Mouse (Mus musculus) frontal cortex, postnatal 10 days (tissue): Measurements from ENCODE around the gene Ikzf4.
"Not testable (repeated sequence)": the region's sequence is repeated elsewhere in the genome, so short reads cannot be mapped to it uniquely, and the experiment has no call there.

ENCODE experiments used
- DNase-seq, 2 experiments: peaks; one replicate each; pipeline ENCODE4 v3.0.0; 2022; ENCODE audit warnings: low spot score in 2 of 2, mixed read lengths in 1 of 2

Ikzf4 gene

DNA sequence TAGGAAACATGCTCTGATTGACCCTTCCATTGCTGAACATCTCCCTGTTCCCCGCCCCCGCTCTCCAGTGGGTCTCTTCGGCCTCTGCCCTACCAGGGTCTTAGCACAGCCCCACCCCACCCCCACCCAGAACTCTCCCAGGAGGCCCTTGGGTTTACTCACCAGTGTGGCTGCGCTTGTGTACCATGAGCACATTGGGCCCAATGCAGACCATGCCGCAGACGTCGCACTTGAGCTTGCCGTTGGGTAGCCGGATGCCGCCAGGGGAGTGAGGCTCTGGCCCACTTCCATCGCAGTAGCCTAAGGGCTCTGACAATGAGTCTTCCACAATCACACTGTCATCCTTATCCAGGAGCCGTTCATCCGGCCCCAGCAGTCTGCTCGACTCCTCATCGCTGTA lies 4.9 kb downstream of the Ikzf4 start:
- DNase-seq, result no peak

DNA sequence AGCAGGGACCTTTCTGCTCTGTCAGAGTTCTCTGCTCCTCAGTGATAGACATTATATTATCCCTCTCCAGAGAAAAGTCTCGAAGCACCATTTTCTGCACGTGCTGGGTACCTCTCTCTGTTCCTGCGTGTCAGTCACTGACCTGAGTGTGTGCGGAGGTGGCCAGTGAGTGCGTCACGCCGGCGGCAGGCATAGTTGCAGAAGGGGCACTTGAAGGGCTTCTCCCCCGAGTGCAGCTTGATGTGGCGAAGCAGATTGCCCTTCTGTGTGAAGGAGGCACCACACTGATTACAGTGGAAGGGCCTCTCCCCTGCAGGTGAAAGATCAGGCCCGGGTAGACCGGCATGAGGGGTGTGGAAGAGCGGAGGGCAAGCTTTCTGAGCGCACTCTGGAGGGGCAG lies 5.8 kb downstream of the Ikzf4 start:
- DNase-seq, result no peak

DNA sequence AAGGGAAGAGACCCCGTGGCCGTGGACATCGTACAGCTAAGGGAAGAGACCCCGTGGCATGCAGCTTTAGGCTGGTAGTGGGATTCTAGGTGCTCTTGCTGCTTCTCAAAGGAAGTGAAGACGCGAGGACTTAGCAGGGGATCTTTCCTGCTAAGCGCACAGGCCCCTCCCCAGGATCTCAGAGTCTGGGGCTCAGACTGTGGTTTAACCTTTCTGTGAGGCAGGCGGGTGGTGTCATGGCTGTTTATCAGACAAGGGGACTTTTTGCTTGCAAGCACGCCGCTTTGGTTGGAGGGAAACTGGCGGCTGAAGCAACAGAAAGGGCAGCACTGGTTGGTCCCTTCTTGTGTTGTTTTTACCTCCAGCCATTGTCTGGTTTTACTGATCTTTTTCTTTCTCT lies 8.8 kb downstream of the Ikzf4 start:
- no peak for DNase-seq

- DNase-seq, result no peak
Measured at GRCm38 (mm10) chr10:128636561-128636960, 9.2 kb downstream of the Ikzf4 start.

DNA sequence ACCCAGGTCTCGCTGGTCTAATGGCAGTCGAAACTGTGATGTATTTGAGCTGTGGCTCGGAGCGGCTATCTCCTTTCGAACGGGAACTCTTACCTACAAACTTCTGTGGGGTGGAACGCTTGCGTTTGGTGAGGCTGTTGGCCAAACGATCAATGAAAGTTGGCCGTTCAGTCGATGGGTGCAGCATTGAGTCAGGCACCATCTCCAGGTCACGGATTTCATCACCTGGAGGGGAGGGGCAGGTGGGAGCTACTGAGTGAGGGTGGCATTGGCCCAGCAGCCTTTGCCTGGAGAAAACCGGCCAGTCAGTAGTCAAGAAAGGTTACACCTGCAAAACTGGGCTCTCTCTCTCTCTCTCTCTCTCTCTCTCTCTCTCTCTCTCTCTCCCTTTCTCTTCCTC lies 10.1 kb downstream of the Ikzf4 start:
- no peak for DNase-seq

DNA sequence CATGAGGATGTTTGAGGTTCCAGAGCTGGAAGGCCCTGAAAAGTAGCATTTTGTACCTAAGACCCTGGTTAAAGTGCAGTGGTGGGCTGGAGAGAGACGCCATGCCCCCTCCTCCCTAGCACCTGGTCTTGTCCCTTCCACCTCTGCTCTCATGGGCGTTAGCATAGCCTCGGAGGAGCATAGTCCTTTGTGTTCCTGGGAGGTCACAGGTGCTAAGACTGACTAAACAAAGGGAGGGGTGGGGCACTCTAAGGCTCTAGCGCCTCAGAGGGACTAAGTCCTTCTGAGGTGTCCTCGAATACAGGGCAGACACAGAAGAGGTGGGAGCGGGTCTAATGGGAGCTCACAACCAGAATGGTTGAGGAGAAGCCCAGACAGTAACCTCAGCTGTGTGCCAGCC lies 14.2 kb downstream of the Ikzf4 start:
- DNase-seq, result no peak

GRCm38 (mm10) chr10:128630306-128630705 lies 15.5 kb downstream of the Ikzf4 start:
- not testable (repeated sequence) for DNase-seq

DNA sequence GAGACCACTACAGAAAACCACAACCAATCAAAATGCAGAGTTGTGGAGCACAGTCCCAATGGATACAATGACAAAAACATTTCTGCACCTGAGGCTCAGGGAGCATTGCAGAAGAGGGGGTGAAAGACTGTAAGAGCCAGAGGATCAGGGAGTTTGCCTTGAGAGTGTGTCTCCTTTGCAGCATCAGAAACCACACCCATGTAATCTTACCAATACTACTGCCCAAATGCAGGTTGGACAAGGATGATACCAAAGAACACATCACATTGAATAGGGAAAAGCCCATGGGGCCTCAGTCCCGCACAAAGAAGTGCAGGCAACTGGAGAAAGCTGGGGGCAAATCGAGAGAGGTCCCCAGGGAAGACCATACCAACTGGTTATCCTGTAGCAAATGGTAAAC lies 16.0 kb downstream of the Ikzf4 start:
- DNase-seq, result no peak

- DNase-seq, result no peak
Measured at GRCm38 (mm10) chr10:128627398-128628317, 18.1 kb downstream of the Ikzf4 start.

DNA sequence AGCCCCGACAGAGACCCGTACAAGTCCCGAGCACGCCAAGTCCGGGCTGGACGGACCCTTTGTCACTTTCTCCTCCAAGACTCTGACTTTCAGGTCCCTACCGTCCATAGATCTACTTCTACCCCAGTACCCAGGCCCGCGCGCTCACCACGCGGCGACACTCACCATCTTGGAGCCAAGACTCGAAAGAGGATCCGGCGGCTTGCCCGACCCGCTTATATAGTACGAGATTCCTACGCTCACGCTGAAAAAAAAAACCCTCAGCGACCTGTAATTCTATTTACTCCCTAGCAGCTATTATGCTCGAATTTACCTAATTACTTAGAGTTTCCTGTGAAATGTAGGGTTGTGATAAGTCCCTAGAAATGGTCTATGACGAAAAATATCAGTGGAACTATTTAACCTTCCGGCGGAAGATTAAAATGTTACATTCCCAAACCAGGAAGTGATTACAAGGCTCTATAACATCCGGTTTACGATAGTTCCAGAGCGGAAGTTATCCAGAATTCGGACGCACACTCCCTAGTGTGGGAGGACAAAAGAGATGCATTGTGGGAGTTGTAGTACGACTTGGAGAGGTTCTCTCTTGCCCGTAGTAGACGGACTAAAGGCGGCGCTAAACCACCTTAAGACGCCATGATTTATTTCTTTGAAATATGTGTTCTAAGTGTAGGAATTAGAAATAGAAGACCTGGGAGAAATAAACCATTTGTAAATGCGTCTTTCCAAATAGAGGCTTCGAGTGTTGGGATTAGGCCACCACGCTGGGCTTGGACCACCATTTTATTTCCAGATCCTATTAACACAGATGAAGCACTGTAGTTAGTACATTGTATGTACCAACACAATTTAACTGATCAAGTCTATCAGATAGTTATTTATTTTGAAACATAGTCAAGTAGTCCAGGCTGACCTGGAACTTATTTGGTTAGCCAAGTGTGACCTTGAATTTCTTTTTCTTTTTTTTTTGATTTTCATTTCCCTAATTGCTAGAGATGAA lies 19.2 kb downstream of the Ikzf4 start, which contains the start of gene Rps26:
Gene Rps26 (minus strand): TSS at position 437 of the 1,000 bp plus-strand sequence.
- DNase-seq, result peak; percentile 83 to 92

- DNase-seq, result no peak
Measured at GRCm38 (mm10) chr10:128625287-128625894, 20.4 kb downstream of the Ikzf4 start.

DNA sequence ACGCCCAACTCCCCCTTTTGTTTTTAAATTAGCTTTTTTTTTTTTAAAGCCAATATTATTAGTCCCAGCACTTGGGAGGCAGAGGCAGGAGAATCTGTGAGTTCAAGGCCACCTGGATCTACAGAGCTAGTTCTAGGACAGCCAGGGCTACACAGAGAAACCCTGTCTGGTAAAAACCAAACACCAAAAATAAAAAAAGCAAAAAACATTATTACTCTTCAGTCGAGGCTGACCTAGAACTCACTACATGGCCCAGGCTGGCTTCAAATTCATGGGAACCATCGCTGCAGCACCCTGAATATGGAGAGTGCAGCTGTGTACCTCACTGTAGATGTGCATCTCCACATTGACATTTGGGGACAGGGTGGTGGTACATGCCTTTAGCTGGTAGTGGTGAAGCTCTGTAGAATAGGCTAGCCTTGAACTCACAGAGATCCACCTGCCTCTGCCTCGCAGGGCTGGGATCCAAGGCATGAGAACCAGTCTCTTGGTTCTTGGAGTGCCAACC lies 22.6 kb downstream of the Ikzf4 start:
- not testable (repeated sequence) for DNase-seq

GRCm38 (mm10) chr10:128622702-128623101 lies 23.1 kb downstream of the Ikzf4 start:
- DNase-seq, result no peak

DNA sequence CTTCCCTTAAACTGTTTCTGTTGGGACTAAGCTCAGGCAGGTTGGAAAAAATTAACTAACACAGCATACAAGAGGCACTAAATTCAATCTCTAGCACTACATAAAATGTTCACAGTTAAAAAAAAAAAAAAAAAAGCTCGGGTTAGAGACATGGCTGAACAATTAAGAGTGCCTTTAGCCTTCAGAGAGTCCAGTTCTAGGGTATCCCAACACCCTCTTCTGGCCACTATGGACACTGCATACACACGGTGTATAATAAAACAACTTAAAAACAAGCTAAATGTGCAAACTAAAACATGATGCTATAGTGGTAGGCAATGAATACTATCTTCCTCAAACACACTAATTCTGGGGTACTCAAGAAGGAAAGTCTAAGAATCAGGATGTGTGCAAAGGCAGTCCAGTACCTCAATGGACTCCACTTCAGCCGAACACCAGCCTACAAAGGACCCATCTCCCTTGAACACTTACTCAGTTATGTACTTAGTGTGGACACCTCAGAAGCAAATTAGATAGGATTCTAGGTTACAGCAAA lies 23.7 kb downstream of the Ikzf4 start:
- no peak for DNase-seq

DNA sequence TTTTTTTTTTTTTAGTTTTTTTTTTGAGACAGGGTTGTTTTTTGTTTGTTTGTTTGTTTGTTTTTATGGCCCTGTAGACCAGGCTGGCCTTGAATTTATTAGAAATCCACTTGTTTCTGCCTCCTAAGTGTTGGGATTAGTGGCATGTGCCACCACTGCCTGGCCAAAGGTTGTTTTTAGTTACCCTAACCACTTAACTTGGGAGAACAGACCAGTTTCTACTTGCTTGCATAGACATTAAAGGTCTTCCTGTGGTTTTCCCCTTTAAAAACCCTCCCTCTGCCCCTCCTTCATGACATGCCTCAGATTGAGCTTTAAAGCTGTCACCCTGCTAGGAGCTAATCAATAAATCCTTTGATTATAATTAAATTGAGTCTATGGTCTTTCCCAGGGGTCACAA lies 25.6 kb downstream of the Ikzf4 start:
- no peak for DNase-seq

DNA sequence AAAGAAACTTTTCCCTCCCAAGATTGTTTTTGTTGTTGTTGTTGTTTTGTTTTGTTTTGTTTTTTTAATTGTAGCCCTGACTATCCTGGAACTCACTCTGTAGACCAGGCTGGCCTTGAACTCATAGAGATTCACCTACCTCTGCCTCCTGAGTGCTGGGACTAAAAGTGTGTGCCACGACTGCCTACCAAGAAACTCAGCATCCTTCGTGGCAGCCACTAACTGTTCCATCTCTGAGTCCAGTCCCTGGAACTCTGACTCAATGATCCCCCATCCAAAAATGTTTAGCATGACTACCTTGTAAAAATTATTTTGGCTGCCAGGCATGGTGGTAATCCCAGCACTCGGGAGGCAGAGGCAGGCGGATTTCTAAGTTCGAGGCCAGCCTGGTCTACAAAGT lies 26.6 kb downstream of the Ikzf4 start:
- not testable (repeated sequence) for DNase-seq

DNA sequence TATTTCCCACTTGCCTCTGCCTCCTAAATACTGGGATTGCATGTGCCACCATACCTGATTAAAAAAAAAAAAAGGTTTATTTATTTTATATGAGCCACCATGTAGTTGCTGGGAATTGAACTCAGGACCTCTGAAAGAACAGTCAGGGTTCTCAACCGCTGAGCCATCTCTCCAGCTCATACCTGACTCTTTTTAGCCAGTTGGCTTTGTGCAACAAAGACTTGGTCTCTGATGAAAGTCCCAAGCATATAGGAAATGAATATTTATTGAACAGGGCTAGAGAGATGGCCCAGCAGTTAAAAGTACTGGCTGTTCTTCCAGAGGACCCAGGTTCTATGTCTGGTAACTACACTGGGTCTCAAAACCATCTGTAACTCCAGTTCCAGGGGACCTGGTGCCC lies 27.2 kb downstream of the Ikzf4 start:
- DNase-seq, result no peak

GRCm38 (mm10) chr10:128615798-128616448 lies 29.9 kb downstream of the Ikzf4 start:
- not testable (repeated sequence) for DNase-seq

DNA sequence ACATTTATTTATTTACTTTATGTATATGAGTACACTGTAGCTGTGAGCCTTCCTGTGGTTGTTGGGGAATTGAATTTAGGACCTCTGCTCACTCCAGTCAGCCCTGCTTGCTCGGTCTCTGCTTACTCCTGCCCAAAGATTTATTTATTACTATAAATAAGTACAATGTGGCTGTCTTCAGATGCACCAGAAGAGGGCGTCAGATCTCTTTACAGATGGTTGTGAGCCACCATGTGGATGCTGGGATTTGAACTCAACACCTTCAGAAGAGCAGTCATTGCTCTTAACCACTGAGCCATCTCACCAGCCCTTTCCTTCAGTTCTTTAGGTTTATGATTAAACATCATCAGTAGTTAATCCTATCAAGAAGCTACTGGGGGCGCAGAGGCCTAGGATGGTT lies 30.9 kb downstream of the Ikzf4 start:
- DNase-seq, result no peak

GRCm38 (mm10) chr10:128613820-128614219 lies 32.0 kb downstream of the Ikzf4 start:
- not testable (repeated sequence) for DNase-seq

- no peak for DNase-seq
Measured at GRCm38 (mm10) chr10:128613154-128613440, 32.7 kb downstream of the Ikzf4 start.
